Mouse (Mus musculus) C3H10T1/2 (cell line): ENCODE measurements around the gene Sf3b3. TPM values are rescaled to one million over a fixed set of nuclear protein-coding genes. Genes with fewer than 3 reads are reported as not detected.

Source experiments
- polyA plus RNA-seq, 2 experiments: library from polyadenylated mRNA; unstranded; fragments of >200 nt; fragmentation: generic; extraction: Trizol; gene quantifications; one replicate each; pipeline ENCODE4 v1.2.1; 2012; ENCODE audit warnings: missing spikeins in 2 of 2

Gene Sf3b3
- 10 to 100 TPM; 32.7 to 63.3 TPM for polyA plus RNA-seq

DNA sequence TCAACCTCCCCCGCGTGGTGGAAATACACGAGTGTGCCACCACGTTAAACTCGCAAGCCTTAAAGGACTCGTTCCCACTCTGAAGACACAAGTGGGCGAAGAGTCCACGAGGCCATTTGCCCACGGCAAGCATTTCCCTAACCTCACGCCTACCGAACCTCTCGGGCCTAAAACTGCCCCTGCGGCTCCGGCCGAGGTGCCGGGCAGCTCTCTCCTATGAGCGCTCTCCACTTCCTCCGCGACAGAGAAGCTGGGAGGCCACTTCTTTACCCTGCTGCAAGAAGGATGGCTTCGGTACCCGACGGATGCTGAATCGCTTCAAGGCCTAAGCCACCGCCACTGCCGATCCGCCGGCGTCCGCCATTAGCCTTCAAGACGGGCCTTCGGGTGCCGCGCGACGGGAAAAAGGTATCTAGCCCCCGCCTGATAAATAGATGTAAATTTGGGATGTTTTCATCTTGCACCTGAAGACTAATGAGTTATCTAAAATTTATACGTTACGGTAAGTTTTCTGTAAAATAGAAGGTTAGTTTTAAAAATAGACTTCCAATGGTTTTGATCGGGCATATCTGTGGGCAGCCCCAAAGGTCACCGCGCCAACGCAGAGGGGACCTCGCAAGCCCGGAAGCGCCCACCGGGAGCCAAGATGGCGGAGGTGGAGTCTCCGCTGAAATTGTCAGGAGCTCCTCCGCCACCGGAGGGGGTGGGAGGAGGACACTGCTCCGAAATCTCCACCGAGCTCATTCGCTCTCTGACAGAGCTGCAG lies at the start of gene Sf3b3, which contains the start of gene Cog4:
Gene Sf3b3, minus strand, starts transcription at position 383 of the 766 bp plus-strand sequence.
Gene Cog4, plus strand, starts transcription at position 196 of the 766 bp plus-strand sequence.

DNA sequence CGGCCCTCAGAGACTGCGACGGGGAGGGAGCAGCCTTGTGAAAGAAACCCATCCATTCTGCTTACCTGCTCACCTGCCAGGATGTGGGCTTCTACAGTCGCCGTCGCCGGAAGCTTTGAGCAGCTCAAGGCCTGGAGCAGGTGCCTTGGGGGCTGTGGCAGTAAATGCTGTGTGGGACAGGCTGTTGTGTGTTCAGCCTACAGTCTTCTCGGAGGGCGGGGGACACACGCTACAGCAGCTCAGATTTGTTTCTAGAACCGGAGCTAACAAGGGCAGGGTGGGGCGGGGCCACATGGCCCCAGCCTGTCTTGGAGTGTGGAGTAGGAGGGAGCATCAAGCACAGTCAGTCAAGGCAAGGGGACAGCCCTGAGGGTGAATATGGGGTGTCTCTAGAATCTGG lies 40.9 kb downstream of the Sf3b3 start, which contains the start of gene Il34:
Gene Il34, minus strand, starts transcription at position 256 of the 400 bp plus-strand sequence.

Other genes starting within 250 kb of the Sf3b3 start
- 10 to 100 TPM; 14.2 to 20.5 TPM for gene Vac14, start 228.2 kb downstream of the Sf3b3 start, polyA plus RNA-seq
- 10 to 100 TPM in 1 of 2 experiments, 1 to 10 TPM in 1; 5.0 to 32.2 TPM for gene Mtss1l, start 125.3 kb downstream of the Sf3b3 start, polyA plus RNA-seq
- gene Il34, start 40.9 kb downstream of the Sf3b3 start, polyA plus RNA-seq = 10 to 100 TPM; 11.1 to 18.7 TPM
- 10 to 100 TPM; 18.5 to 60.2 TPM for gene Cog4, start 187 bp downstream of the Sf3b3 start, polyA plus RNA-seq
- gene Fuk, start 55.7 kb upstream of the Sf3b3 start, polyA plus RNA-seq = 1 to 10 TPM; 2.7 to 7.0 TPM
- 10 to 100 TPM; 12.0 to 53.1 TPM for gene St3gal2, start 73.1 kb upstream of the Sf3b3 start, polyA plus RNA-seq
- 10 to 100 TPM in 1 of 2 experiments, 1 to 10 TPM in 1; 9.3 to 26.4 TPM for gene Ddx19a, start 151.0 kb upstream of the Sf3b3 start, polyA plus RNA-seq
- gene Ddx19b, start 185.0 kb upstream of the Sf3b3 start, polyA plus RNA-seq = not detected
- gene Aars, start 186.4 kb upstream of the Sf3b3 start, polyA plus RNA-seq = 10 to 100 TPM; 56.0 to 69.0 TPM
- 10 to 100 TPM in 1 of 2 experiments, not detected in 1; 19.3 TPM for gene Exosc6, start 209.6 kb upstream of the Sf3b3 start, polyA plus RNA-seq
- gene Clec18a, start 245.6 kb upstream of the Sf3b3 start, polyA plus RNA-seq = under 1 TPM in 1 of 2 experiments, not detected in 1; 0.02 TPM
- gene Pdpr, start 247.8 kb upstream of the Sf3b3 start, polyA plus RNA-seq = 1 to 10 TPM in 1 of 2 experiments, under 1 TPM in 1; 0.19 to 2.5 TPM